Mouse (Mus musculus) c-Kit-positive CD71-positive TER-119-positive erythroid progenitor cells, embryonic 14.5 days (primary cell): Measurements from ENCODE around the gene Neurod6.
"Not testable (repeated sequence)": the region's sequence is repeated elsewhere in the genome, so short reads cannot be mapped to it uniquely, and the experiment has no call there.

Source experiments
- DNase-seq: peaks from one replicate; pipeline ENCODE4 v3.0.0-alpha.2; 2013; ENCODE audit warnings: low spot score

The Neurod6 gene

DNA sequence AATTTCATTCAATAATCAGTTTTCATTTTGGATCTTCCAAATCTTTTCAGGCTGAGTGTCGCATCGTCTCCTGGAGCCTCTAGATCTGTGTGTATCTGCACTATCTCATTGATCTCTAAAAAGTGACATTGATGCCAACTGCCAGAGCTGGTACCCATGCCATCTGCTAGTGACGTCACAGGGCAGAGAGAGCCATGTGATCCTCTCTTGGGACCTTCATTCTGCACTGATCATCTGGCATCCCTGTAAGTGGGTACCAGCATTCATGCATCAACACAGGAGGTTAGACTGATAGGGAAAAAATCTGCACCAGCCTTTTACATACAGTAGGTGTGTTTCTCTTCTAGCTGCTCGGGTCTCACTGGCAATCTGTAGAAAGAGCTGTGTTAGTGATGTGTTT is at the start of gene Neurod6:
Gene Neurod6 (minus strand): TSS at position 290 of the 400 bp plus-strand sequence.
- no peak for DNase-seq

DNA sequence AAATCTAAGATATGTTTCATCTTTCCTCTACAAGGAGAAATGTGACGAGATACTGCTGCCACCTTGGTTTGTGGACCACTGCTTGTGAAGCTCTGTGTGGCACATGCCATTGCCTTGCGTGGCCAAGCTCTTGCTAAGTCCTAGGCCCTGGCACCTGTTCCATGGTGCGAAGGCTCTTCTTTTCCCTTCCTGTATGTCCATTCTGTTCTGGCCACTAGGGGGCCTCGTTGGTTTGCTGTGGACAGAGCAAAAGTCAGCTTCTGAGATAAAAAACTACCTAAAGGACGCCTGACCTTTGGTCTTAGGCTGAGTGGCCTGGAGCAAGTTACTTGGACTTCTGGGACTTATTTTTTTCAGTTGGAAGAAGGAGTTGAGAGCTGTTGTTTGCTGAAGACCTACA is 36.1 kb upstream of the Neurod6 start:
- peak; percentile 14 for DNase-seq

DNA sequence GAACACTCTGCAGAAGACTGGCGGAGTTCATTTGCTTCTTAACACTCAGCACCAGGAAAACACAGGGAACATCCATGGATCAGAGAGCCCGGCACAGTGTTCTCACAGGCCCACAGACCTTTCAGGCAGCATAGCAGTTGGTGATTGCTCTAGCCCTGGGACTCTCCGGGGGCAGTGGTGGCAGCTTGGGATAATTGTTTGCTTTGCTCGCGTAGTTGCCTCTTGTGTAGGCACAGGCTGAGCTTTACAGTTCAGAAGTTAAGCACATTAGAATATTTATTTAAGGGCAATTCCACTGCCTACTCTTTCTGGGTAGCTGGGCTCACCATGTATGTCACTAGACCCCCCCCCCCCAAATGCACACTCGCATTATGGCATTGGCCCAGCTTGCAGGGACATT is 34.4 kb upstream of the Neurod6 start:
- no peak for DNase-seq

DNA sequence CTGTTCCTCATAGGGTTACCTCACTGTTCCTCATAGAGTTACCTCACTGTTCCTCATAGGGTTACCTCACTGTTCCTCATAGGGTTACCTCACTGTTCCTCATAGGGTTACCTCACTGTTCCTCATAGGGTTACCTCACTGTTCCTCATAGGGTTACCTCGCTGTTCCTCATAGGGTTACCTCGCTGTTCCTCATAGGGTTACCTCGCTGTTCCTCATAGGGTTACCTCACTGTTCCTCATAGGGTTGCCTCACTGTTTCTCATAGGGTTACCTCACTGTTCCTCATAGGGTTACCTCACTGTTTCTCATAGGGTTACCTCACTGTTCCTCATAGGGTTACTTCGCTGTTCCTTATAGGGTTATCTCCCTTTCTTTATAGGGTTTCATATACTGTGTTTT is 29.9 kb upstream of the Neurod6 start:
- DNase-seq = not testable (repeated sequence)

DNA sequence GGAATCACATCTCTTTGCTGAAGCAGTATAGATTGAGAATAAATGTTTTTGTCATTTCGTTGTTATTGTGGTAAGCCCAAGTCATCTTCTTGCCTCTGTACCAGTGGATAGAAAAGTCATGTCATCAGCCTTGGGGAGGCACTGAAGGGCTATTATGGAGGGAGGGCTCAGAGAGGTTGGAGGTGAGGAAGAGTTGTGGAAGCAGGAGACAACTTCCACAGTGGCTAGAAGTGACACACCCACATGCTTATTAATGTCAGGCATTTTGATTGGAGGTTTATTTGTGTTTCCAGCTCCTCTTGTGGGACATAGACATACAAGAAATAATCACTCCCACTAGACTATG is 23.7 kb upstream of the Neurod6 start:
- no peak for DNase-seq

DNA sequence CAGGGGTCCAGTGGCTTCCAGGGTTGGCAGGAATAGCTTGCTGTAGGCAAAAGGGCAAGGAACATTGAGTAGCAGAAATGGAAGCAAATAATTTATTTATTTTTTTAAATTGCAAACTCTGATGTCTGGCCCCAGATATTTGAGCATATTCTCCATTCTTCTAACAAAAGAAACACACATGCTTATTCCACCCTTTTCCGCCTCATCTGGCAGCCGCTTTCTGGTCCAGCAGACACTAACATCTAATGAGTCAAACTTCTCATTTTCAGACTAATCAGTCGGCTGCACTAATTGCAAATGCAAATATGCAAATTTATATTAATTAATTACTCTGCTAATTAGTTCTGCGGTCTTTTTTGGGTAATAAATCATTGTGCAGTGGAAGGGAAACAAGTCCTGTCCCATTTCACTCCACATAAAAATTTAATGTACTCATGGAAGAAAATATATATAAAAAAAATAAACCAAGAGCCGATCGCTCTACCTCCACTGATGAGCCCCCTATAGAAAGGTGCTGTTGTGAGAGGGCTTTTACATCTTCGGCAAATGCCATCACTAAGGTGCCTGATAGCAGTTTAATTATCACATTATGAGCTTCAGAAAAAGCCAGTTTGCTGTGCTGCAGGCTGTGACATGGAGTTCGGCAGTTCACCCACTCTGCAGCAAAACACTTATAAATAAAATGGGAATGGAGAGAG is 23.1 kb upstream of the Neurod6 start:
- DNase-seq = no peak

DNA sequence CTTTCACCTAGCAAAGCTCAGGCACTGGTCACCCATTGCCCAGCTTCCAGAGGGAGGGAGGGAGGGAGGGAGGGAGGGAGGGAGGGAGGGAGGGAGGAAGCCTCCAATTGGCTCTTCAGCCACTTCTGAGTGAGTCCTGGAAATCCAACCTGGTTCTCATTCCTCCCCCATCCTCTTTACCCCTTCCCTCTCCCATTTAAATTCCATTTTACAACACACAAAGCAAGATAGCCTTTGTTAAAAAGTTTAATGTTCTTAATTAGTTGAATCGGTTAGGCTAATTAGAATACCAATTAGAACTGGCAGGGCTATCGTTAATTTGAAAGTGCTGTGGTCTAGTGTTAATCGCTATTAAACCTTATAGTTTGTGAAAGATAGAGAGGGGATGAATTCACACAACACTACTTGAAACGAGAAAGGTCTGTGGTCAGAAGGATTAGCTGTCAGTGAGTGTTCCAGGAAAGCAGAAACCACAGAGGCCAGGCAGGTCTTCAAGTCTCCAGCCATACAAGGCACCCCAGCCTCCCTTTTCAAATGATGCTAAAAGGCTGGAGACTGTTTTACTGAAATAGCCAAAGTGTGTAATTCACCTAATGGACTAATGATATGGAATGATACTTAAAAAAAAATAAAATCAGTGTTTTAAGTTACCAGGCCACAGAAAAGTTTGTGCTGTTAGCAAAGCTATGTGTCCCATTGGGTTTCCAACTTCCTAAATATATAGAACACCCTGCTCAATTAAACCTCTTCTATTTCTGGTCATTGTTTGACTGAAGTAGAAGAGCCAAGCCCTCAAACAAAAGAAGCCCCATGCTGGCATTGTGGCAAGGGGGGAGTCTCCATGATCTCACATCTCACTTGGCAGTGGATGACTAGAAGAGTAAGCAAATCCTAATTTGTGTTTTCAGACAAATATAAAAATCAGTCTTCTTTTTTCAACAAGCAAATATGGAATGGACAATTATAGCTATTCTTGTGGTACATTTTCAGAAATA is 19.6 kb upstream of the Neurod6 start:
- no peak for DNase-seq

DNA sequence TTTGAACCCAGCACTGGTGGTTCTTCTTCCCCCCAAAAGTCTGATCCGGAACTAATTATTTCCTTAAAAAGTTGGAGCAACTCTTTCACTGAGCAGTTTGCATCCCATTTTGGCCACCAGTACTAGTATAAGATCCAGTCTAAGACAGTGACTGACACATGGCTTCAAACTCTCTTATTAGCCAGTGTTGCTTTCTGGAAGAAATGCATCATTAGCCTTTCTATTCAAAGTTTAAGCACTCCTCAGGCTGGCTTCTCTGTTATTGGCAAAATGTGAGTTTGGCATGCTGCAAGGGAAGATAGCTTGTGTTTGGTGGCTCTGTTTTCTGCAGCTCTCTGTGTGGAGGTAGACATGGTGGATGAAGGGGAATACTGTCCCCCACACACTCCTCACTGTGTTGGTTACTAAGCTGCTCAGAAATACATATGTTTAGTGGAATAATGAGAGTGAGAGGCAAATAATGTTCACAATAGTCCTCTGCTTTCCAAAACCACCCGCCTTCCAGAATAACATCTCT is 9.0 kb upstream of the Neurod6 start:
- DNase-seq = no peak

DNA sequence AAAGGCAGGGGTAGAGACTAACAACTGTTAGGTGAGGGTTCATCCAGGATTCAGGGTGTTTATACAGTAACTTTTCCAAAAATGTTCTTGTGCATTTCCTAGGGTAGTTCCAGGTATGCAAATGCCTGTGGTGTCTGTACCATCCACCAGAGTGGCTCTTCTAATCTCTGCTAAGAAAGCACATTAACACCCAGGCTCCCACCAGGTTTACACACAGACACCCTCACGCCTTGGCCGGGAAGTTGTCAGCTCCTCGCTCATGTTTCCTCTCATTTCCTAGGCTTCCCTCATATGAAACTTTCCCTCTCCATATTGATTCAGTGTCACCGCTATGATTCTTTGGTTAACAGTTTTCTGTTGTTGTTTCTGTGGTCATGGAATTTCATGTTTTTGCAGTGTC is 2.4 kb upstream of the Neurod6 start:
- no peak for DNase-seq

DNA sequence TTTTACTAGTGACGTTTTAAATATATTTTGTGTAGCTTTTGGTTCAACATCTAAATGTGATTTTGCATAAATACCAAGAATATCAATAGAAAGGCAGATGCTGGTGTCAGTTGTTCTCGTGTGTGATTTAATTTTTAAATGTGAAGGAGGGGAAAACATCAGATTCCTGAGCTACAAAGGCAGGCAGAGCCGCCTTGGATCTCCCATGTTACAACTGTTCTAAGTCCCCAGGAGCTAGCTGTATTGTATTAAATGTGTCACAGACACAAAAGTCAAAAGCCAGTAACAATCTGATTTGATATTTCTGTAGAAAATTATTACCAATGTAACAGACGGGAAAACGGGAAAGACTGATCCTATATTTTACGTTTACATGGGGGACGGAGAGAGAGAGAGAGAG is 1.8 kb upstream of the Neurod6 start:
- DNase-seq = no peak

DNA sequence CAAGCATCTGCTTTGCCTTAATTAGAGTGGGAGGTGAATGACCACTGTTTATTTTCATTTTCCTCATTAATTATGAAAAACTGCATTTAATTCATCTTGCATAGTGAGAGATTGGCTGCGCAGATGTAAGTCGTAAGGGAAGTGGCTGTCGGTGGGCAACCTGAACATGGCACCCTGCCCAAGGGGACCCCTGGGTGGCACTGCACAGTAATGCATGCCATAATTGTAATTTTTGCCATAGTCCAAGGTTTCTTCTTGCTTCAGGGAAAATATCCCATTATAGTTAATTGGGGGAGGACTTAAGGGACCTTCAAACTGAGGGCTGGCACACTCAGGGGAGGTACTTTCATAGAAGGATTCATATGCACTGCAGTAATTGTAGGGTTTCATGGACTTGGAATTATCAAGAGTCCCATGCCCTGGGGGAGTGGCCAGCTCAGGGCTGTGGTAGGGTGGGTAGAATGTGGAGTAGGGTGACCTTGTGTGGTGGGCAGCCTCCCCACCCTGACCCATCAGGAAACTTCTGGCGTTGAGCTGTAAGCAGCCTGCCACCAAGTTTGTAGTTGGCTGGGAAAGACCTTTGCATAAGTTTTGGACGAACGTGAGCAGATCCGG is 2.4 kb downstream of the Neurod6 start:
- DNase-seq = no peak

DNA sequence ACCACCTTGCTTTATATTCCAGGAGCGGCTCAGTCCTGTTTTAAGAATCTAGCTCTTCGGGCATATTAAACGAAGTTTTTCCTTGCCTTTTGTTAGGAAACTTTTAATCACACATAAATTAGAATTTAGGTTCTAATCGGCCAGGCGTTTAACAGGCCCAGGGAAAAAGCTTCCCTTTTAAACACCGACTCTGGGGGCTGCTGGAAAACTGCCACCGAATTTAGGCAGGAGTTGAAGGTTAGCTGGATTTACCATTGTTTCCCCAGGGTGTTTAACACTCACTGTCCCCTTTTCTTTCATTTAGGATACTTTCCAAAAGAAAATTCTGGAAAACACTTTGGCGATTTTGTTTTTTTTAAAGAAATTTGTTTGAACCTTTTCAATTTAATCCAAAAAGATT is 3.7 kb downstream of the Neurod6 start:
- DNase-seq = no peak

DNA sequence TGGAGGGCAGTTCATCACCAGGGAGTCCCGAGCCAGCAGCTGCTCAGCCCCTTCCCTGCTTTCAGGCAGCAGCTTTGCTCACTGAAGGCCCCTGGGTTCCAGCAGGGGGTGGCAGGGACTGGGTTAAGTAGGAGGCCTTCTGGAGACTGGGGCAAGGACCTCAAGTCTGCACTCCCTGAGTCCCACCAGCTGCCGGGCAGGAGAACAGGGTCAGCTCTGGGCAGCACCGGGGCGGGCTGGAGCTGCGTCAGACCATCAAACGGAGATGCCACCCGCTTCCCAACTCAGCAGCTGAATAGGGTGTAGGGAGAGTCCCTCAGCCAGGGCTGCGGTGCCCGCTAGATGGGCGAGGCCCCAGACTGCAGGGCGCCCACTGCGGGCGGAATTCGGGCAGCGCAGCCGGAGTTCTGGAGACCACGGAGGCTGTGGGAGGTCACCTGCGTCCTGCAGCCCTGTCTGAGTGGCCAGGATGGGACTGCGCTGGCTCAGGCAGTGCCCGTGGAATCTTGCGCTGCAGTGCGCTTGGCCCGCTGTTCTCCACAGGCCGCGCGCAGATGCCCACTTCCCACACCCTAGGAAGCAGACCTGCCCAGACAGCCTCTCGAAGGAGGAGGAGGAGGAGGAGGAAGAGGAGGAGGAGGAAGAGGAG is 4.3 kb downstream of the Neurod6 start:
- DNase-seq = no peak

DNA sequence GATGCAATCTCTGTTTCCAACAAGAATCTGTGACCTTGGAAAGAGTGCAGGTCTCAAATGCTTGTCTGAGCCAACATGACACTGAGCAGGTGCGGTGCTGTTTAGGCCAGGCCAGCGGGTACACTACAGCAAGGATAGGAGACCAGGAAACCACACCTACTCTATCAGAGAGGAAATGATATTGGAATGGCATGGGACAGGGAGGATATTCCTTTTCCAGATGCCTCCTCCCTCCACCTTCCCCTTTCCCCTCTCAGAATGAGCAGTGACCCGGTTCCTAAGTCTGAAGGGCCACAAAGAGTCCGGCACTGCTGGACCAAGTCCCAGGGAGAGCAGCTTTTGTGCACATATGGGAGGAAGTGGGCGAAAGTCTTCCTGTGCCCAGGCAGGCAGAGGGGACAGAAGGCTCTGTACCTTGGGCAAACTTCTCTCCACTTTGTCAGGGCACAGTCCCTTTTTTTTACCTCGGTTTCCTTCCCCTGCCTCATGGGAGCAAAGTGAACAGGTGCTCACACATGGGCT is 4.9 kb downstream of the Neurod6 start:
- DNase-seq = no peak

DNA sequence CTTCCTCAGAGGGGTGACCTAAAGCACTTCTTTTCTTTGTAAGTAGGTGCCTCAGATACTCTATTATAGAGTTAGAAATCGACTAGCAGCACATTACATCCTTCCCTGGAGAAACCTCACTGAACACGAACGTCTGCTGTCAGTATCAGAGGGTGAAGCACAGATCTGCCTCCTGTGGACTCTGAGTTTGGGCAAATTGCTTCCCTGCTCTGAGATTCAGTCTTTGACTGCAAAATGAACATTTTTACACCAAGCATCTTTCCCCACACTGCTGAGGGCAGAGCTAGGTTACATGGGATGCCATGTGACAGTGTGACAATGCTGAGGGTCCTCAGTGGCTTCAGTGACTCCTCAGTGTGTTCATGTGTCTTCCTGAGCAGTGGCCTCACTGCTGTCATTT is 13.3 kb downstream of the Neurod6 start:
- DNase-seq = no peak

DNA sequence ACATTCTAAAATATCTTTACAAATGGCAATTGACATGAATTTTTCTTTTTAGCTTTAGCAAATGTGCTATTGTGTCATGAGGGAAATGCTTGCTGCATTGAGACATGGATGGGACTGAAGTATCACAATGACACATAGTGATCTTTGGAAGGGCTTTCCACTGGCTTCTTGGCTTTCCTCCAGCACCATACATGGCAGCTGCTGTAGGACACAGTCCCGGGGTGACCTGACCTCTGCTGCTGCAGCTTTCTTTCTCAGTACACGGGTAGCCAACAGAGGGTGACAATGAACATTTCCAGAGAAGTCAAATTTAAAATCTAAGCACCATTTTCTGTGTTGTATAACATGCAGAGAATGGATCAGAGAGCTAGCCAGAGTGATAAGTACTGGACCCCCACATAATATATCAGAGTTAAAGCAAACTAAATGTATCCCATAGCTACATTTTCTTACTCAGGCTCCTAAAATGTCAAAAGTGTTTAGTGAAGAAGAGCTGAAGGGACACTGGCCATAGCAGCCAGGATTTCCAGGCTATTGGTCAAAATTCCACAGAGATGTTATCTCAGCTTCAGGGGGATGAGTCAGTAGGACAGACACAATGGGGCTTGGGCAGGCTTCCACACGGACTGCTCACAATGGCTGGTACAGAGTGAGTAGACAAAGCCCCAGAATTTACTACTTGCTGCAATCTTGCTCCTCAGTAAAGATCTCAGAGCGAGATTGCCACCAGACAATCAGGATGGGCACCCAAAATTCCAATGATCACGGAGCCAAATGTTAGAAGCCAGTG is 19.7 kb downstream of the Neurod6 start:
- no peak for DNase-seq

DNA sequence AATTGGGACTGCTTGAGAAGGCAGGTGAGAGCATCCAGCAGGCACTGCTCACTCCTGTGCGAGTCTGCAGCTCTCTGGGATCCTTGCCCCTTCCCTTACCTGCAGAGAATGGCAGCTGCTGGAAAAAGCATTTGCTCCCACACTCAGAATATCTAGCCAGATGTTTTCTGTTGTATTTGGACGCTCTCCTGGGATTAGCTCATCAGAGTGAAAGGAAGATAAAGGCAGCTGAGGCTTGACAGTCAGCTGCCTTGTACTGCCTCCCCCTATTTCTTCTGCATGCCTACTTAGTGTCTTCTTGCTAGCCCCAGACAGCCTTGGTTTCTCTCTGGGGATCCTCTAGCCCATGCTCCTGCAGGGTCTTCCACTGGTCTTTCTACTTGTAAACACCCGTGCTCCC is 31.1 kb downstream of the Neurod6 start:
- DNase-seq = no peak

DNA sequence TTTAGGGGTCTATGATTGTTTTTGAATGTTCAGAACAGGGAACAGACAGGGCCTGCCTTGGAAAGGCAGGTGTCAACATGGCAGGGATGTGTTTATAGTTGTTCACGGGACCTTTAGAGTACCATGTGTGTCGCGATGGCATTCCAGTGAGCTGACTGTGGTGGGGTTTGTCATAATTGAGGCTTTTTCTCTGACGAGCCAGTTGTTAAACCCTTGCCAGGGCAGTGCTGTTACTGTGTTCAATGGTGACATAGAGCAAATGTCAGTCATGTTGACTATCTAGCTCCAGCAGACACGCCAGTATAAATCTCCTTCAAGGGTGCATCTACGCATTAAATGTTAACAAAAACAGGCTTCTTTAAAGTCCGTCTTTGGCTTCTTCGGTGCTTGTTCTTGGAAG is 31.5 kb downstream of the Neurod6 start:
- DNase-seq = no peak

DNA sequence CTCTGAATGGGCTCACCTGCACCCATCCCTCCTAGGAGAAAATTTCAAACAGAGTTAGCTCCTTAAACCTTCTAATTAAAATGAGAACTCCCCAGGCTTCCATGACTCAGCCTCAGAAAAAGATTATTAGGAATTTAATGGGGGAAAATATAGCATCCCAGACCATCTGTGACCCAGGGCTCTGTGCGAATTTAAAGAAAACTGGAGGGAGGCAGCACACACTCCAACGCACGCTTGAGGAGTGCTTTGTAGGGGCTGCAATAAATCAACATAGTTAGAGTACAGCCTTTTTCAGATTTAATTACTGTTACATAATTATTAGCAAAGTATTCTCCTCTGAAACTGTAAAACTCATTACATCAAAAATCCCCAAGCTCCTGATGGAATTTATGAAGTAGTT is 32.2 kb downstream of the Neurod6 start:
- no peak for DNase-seq

DNA sequence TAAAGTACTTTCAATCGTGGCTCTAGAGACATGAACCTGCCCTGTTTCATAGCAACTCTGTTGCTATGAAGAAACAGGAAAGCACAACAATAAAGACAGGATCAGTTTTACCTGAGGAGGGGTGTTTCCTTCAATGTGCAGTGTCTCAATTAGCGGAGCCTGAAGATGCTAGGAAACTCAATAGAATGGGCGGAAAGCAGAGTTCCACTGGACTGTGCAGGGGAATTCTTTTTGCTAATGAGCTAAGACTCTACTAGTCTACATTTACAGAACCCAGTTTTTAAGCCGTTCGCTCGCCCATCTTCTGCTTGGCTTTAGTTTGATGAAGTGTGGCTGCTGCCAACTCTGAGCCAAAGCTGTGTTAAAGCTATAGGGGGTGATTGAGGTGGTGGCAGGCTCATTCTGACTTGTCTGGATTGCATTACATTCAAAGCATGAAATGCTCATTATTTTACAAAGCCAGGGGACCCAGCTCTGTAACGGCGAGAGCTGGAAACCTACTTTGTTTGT is 33.2 kb downstream of the Neurod6 start:
- no peak for DNase-seq
